Mouse (Mus musculus): ENCODE measurements around the gene Tom1l2.

GRCm38 (mm10) chr11:60182116-60182670 lies 170.5 kb downstream of the Tom1l2 start:
- no peak for TF ChIP-seq CTCF (IDR thresholded peaks at IDR 0.05)
- TF ChIP-seq EP300 (IDR thresholded peaks at IDR 0.05) = no peak
